Mouse (Mus musculus): ENCODE data around the gene Krcc1. TPM values are rescaled to one million over a fixed set of nuclear protein-coding genes. Genes with fewer than 3 reads are reported as not detected.

The Krcc1 gene
- polyA plus RNA-seq, 1 experiment from 2014 or later = 47.0 TPM

- Histone ChIP-seq H3K27ac (ENCODE audit: low read depth) (no peak overlapping the region), H3K4me1 (ENCODE audit: insufficient read depth) (peaks cover 23% of the 10 kb centered on the region), H3K4me2 (ENCODE audit: low read depth, low read length) (no peak overlapping the region), H3K9ac (replicated peaks) (no peak overlapping the region), H3K36me3 (replicated peaks; ENCODE audit: insufficient read depth, low read length) (no peaks in the 10 kb centered on the region), H3K4me3 (ENCODE audit: low read depth, low read length) (no peak overlapping the region), H3K9me3 (ENCODE audit: low read length) (no peaks in the 10 kb centered on the region), H3K27me3 (ENCODE audit: insufficient read depth, low read length) (no peaks in the 10 kb centered on the region)
- TF ChIP-seq EP300 (IDR thresholded peaks at IDR 0.05; ENCODE audit: low read depth) (no peak), CTCF (IDR thresholded peaks at IDR 0.05; ENCODE audit: low read depth) (no peak)
- DNase-seq (no peak), ATAC-seq (no peak)
- WGBS (ENCODE audit: insufficient replicate concordance) = 71% methylated on average over 1 of the region's 1 CpGs
Measured at GRCm38 (mm10) chr6:71274621-71275020, 3.1 kb downstream of the Krcc1 start.

- Histone ChIP-seq H3K4me2 (ENCODE audit: low read depth, low read length) (no peak overlapping the region), H3K27me3 (ENCODE audit: insufficient read depth, low read length) (no peaks in the 10 kb centered on the region), H3K36me3 (replicated peaks; ENCODE audit: insufficient read depth, low read length) (peaks cover 9% of the 10 kb centered on the region; the same call in 1 of the 2 replicates), H3K4me1 (ENCODE audit: insufficient read depth) (peaks cover 1% of the 10 kb centered on the region; the same call in 1 of the 2 replicates), H3K27ac (ENCODE audit: low read depth) (no peak overlapping the region), H3K4me3 (ENCODE audit: low read depth, low read length) (no peak overlapping the region), H3K9ac (replicated peaks) (no peak overlapping the region), H3K9me3 (ENCODE audit: low read length) (no peaks in the 10 kb centered on the region)
- DNase-seq (no peak), ATAC-seq (no peak)
- TF ChIP-seq EP300 (IDR thresholded peaks at IDR 0.05; ENCODE audit: low read depth) (no peak), CTCF (IDR thresholded peaks at IDR 0.05; ENCODE audit: low read depth) (no peak)
- WGBS (ENCODE audit: insufficient replicate concordance) = 69% methylated on average over 1 of the region's 1 CpGs
Measured at GRCm38 (mm10) chr6:71279418-71279817, 7.9 kb downstream of the Krcc1 start.

- no peak overlapping the region for H3K27ac ChIP-seq (ENCODE audit: low read depth)
- no peaks in the 10 kb centered on the region for H3K4me1 ChIP-seq (ENCODE audit: insufficient read depth)
- no peak for DNase-seq
- H3K36me3 ChIP-seq (replicated peaks; ENCODE audit: insufficient read depth, low read length) = no peaks in the 10 kb centered on the region
- TF ChIP-seq CTCF (IDR thresholded peaks at IDR 0.05; ENCODE audit: low read depth) (no peak), EP300 (IDR thresholded peaks at IDR 0.05; ENCODE audit: low read depth) (no peak)
- no peaks in the 10 kb centered on the region for H3K9me3 ChIP-seq (ENCODE audit: low read length)
- H3K27me3 ChIP-seq (ENCODE audit: insufficient read depth, low read length) = no peaks in the 10 kb centered on the region
- H3K4me3 ChIP-seq (ENCODE audit: low read depth, low read length) = no peak overlapping the region
- no peak overlapping the region for H3K9ac ChIP-seq (replicated peaks)
- no peak for ATAC-seq
- 70% methylated on average over 14 of the region's 14 CpGs for WGBS (ENCODE audit: insufficient replicate concordance)
- no peak overlapping the region for H3K4me2 ChIP-seq (ENCODE audit: low read depth, low read length)
Measured at GRCm38 (mm10) chr6:71293509-71293908, 22.0 kb downstream of the Krcc1 start.

- Histone ChIP-seq H3K27ac (ENCODE audit: low read depth) (no peak overlapping the region), H3K27me3 (ENCODE audit: insufficient read depth, low read length) (no peaks in the 10 kb centered on the region), H3K9ac (replicated peaks) (no peak overlapping the region), H3K36me3 (replicated peaks; ENCODE audit: insufficient read depth, low read length) (no peaks in the 10 kb centered on the region), H3K4me1 (ENCODE audit: insufficient read depth) (no peaks in the 10 kb centered on the region), H3K9me3 (ENCODE audit: low read length) (no peaks in the 10 kb centered on the region), H3K4me2 (ENCODE audit: low read depth, low read length) (no peak overlapping the region), H3K4me3 (ENCODE audit: low read depth, low read length) (no peak overlapping the region)
- ATAC-seq (no peak), DNase-seq (no peak)
- TF ChIP-seq CTCF (IDR thresholded peaks at IDR 0.05; ENCODE audit: low read depth) (peak; percentile 31; the same call in 1 of the 2 replicates), EP300 (IDR thresholded peaks at IDR 0.05; ENCODE audit: low read depth) (no peak)
- 67% methylated on average over 6 of the region's 6 CpGs for WGBS (ENCODE audit: insufficient replicate concordance)
Measured at GRCm38 (mm10) chr6:71295303-71295702, 23.8 kb downstream of the Krcc1 start.

- ATAC-seq (no peak), DNase-seq (no peak)
- no peak overlapping the region for H3K4me3 ChIP-seq (ENCODE audit: low read depth, low read length)
- H3K9me3 ChIP-seq (ENCODE audit: low read length) = no peaks in the 10 kb centered on the region
- TF ChIP-seq EP300 (IDR thresholded peaks at IDR 0.05; ENCODE audit: low read depth) (no peak), CTCF (IDR thresholded peaks at IDR 0.05; ENCODE audit: low read depth) (no peak)
- no peaks in the 10 kb centered on the region for H3K36me3 ChIP-seq (replicated peaks; ENCODE audit: insufficient read depth, low read length)
- no peak overlapping the region for H3K9ac ChIP-seq (replicated peaks)
- no peaks in the 10 kb centered on the region for H3K27me3 ChIP-seq (ENCODE audit: insufficient read depth, low read length)
- 57% methylated on average over 2 of the region's 2 CpGs for WGBS (ENCODE audit: insufficient replicate concordance)
- no peak overlapping the region for H3K4me2 ChIP-seq (ENCODE audit: low read depth, low read length)
- no peaks in the 10 kb centered on the region for H3K4me1 ChIP-seq (ENCODE audit: insufficient read depth)
- no peak overlapping the region for H3K27ac ChIP-seq (ENCODE audit: low read depth)
Measured at GRCm38 (mm10) chr6:71298051-71298450, 26.6 kb downstream of the Krcc1 start.

GRCm38 (mm10) chr6:71298751-71299150 is 27.3 kb downstream of the Krcc1 start:
- Histone ChIP-seq H3K9ac (replicated peaks) (no peak overlapping the region), H3K36me3 (replicated peaks; ENCODE audit: insufficient read depth, low read length) (no peaks in the 10 kb centered on the region), H3K27me3 (ENCODE audit: insufficient read depth, low read length) (no peaks in the 10 kb centered on the region), H3K4me1 (ENCODE audit: insufficient read depth) (no peaks in the 10 kb centered on the region), H3K4me2 (ENCODE audit: low read depth, low read length) (no peak overlapping the region), H3K4me3 (ENCODE audit: low read depth, low read length) (no peak overlapping the region), H3K9me3 (ENCODE audit: low read length) (no peaks in the 10 kb centered on the region), H3K27ac (ENCODE audit: low read depth) (no peak overlapping the region)
- DNase-seq (peak; percentile 55), ATAC-seq (no peak)
- TF ChIP-seq CTCF (IDR thresholded peaks at IDR 0.05; ENCODE audit: low read depth) = peak; percentile 65
- TF ChIP-seq EP300 (IDR thresholded peaks at IDR 0.05; ENCODE audit: low read depth) = no peak
- WGBS (ENCODE audit: insufficient replicate concordance) = 52% methylated on average over 3 of the region's 3 CpGs
